Mouse (Mus musculus) CH12.LX (cell line): Measurements from ENCODE around the gene Lamtor5.

Experiments used
- RAD21 ChIP-seq: IDR thresholded peaks from 2 replicates; pipeline ENCODE4 v1.6.1; 2011; ENCODE audit warnings: low read depth, mild to moderate bottlenecking, low read length, improper control_type of control experiment, moderate library complexity
- USF1 ChIP-seq: IDR thresholded peaks from 2 replicates; pipeline ENCODE4 v1.6.1; 2014; ENCODE audit warnings: low read depth, mild to moderate bottlenecking, inconsistent platforms, low read length, improper control_type of control experiment

DNA sequence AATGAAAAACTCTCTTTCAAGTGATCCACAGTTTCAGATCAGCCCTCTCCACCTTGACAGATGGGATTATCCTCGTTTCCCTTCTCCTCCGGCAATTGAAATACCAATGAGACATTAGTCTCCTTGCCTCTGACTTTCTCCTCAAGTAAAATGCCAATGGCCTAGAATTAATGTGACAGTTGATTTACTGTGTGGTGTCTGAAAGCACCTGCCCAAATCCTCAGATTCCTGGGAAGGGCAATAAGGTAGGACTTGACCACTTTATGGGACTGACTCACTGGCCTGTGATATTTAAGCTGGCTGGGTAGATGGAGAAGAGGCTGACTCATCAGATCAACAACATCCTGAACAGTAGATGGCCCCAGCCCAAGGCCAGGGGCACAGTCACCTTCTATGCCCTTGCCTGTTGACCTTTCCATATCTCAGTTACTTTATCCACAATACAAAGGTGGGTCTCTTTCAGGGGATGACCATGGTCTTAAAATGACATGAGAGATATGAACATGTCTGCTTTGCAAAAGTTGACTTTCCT lies 11.8 kb upstream of the Lamtor5 start:
- no peak for TF ChIP-seq USF1
- TF ChIP-seq RAD21 = no peak
